In genomic region chr6:114003796-114004195, GRCm38 (mm10) we compare ENCODE assay signal across 20 mouse cellular contexts. TPM values are rescaled to one million over a fixed set of nuclear protein-coding genes. Genes with fewer than 3 reads are reported as not detected.
"Had no signal": no experiment of that assay in that cellular context is flagged by ENCODE, and none has a peak within 500 bp of the region (broad histone marks: within the 10 kb centered on the region; RNA-seq: fewer than 3 reads in every experiment).

No protein-coding gene starts in this region.

- ATAC-seq: midbrain, embryonic 16.5 days had no signal

- DNase-seq: lung, embryonic 14.5 days; lung, postnatal 10 days; lung, postnatal 4 days; midbrain, embryonic 14.5 days; retina, postnatal 1 day; right cerebral cortex, adult 18-20 months; right cerebral cortex, postnatal 25 days; right cerebral cortex, postnatal 4 days; spleen, adult 18-20 months; thymus, adult 2 months; thymus, postnatal 25 days; thymus, postnatal 4 days had no signal

- H3K36me3 ChIP-seq: midbrain, embryonic 10.5 days; midbrain, embryonic 12.5 days; neural tube, embryonic 13.5 days; neural tube, embryonic 15.5 days had no signal

- H3K4me1 ChIP-seq: midbrain, embryonic 10.5 days; midbrain, embryonic 12.5 days; neural tube, embryonic 13.5 days had no signal

- H3K27me3 ChIP-seq: neural tube, embryonic 13.5 days; neural tube, embryonic 15.5 days had no signal

- H3K4me3 ChIP-seq: midbrain, embryonic 10.5 days; midbrain, embryonic 12.5 days; myocyte; neural tube, embryonic 13.5 days; neural tube, embryonic 15.5 days had no signal

- H3K9ac ChIP-seq: lung, embryonic 14.5 days; midbrain, embryonic 12.5 days; neural tube, embryonic 13.5 days; neural tube, embryonic 15.5 days had no signal

- H3K9me3 ChIP-seq: midbrain, embryonic 10.5 days; midbrain, embryonic 12.5 days; neural tube, embryonic 13.5 days; neural tube, embryonic 15.5 days had no signal

- H3K27ac ChIP-seq: midbrain, embryonic 10.5 days; midbrain, embryonic 12.5 days; neural tube, embryonic 13.5 days; neural tube, embryonic 15.5 days had no signal

- H3K4me2 ChIP-seq: lung, embryonic 14.5 days; midbrain, embryonic 12.5 days; neural tube, embryonic 13.5 days; neural tube, embryonic 15.5 days had no signal

RNA-seq across cellular contexts. Expression of gene Atp2b2, which starts 38.6 kb away (rescaled TPM):
- total RNA-seq: megakaryocyte, adult 5-6 weeks; megakaryocyte-erythroid progenitor cell, adult 5-6 weeks had no signal
- polyA plus RNA-seq: myocyte had no signal
